Mouse (Mus musculus) heart, embryonic 12.5 days (tissue): ENCODE data around the gene Evc. TPM values are rescaled to one million over a fixed set of nuclear protein-coding genes. Genes with fewer than 3 reads are reported as not detected.

ENCODE experiments used
- ATAC-seq: fragments of 200-750 bp; cut with Nextera tagmentation; 2 replicates; pipeline ENCODE4 v1.8.0; 2017; ENCODE audit warnings: moderate TSS enrichment, moderate library complexity; ENCODE audit not compliant: insufficient number of reproducible peaks, low FRiP score
- H3K27ac ChIP-seq: fragments of 300-500 bp; sonication (generic); 2 replicates; pipeline ENCODE4 v1.5.1; 2016; ENCODE audit warnings: mild to moderate bottlenecking, moderate library complexity; ENCODE audit not compliant: poor library complexity, severe bottlenecking
- H3K27me3 ChIP-seq: fragments of 300-500 bp; sonication (generic); replicated peaks from 2 replicates; pipeline ENCODE4 v1.6.1; 2016; ENCODE audit warnings: mild to moderate bottlenecking, moderate library complexity
- H3K36me3 ChIP-seq: fragments of 300-500 bp; sonication (generic); 2 replicates; pipeline ENCODE4 v1.6.1; 2016; ENCODE audit warnings: mild to moderate bottlenecking, moderate library complexity
- H3K4me1 ChIP-seq: fragments of 300-500 bp; sonication (generic); replicated peaks from 2 replicates; pipeline ENCODE4 v1.6.1; 2016; ENCODE audit warnings: mild to moderate bottlenecking
- H3K4me2 ChIP-seq: fragments of 300-500 bp; sonication (generic); 2 replicates; pipeline ENCODE4 v1.6.1; 2016; ENCODE audit warnings: mild to moderate bottlenecking, moderate library complexity
- H3K4me3 ChIP-seq: fragments of 300-500 bp; sonication (generic); 2 replicates; pipeline ENCODE4 v1.5.1; 2016; ENCODE audit warnings: mild to moderate bottlenecking
- H3K9ac ChIP-seq: fragments of 300-500 bp; sonication (generic); 2 replicates; pipeline ENCODE4 v1.6.1; 2016; ENCODE audit warnings: mild to moderate bottlenecking, moderate library complexity
- H3K9me3 ChIP-seq: fragments of 300-500 bp; sonication (generic); replicated peaks from 2 replicates; pipeline ENCODE4 v1.6.1; 2016; ENCODE audit warnings: mild to moderate bottlenecking, moderate library complexity
- WGBS: fragments of 180-500 bp; shearing (Covaris S2); methylation state at CpG from one replicate; pipeline ENCODE4 v1.1.7; 2016; 5-methylcytosine and 5-hydroxymethylcytosine counted together
- polyA plus RNA-seq: library from polyadenylated mRNA; unstranded; fragments of >200 nt; fragmentation: Nextera tagmentation; extraction: Ambion mirVana; gene quantifications from 2 replicates; pipeline ENCODE4 v1.2.1, GENCODE M21; 2016

Evc gene
- polyA plus RNA-seq, 1 experiment from 2014 or later: 7.9 TPM

DNA sequence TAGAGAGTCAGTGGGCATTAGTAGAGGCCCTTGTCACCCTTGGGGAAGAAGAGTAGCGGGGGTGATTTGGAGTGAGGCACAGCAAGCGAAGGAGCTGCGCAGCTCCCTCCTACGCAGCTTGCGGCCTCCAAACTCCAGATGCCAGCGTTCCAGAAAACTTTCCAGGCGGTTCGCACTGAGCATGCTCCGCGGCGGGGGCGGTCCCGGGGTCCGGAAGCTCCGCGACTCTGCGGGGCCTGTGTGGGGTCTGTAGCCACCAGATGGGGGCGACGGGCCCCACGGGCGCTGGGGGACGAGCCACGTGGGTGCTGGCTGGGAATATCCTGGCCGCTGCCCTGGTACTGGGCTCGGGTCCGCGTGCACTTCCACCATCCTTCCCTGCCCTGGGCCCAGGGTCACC, 1.6 kb upstream of the Evc start, which contains the start of gene Evc2:
Gene Evc2 (plus strand): TSS at position 212 of the 400 bp plus-strand sequence.
- ATAC-seq: peak; percentile 76
- Histone ChIP-seq H3K9me3 (no peaks in the 10 kb centered on the region), H3K36me3 (0 out of 2 replicates have a peak, but pooled peaks cover 7% of the 10 kb centered on the region), H3K27ac (0 out of 2 replicates have a peak within 1 kb of the TSS, but pooled peaks have one; percentile 47), H3K9ac (peak within 1 kb of the TSS; percentile 79), H3K27me3 (peaks cover 4% of the 10 kb centered on the region; the same call in 1 of the 2 replicates), H3K4me2 (peak within 1 kb of the TSS; percentile 99), H3K4me3 (peak within 1 kb of the TSS; percentile 75), H3K4me1 (peaks cover 41% of the 10 kb centered on the region)
- WGBS: under 1% methylated on average over 27 of the region's 27 CpGs

DNA sequence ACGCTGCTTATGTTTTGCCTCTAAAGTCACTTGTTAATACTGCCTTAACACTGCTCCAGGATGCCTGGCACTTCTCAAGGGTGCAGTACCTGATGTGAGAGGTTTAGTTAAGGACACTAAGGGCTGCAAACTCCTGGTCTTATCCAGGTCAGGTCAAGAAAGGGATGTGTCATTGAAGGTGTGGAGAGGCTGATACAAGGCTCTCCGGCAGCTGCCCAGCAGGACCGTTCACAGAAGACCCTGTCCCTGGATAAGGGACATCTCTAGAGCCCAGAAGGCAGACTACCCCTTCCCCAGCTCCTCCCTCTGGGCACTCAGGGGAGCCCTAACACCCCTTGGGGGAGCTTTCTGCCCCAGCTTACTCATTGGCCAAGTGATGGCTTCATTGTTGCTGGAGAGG, 1.0 kb upstream of the Evc start:
- peak overlapping the region; percentile 99 for H3K4me2 ChIP-seq
- 0 out of 2 replicates have a peak overlapping the region, but pooled peaks have one; percentile 47 for H3K27ac ChIP-seq
- ATAC-seq: no peak
- peaks cover 4% of the 10 kb centered on the region; the same call in 1 of the 2 replicates for H3K27me3 ChIP-seq
- 39% methylated on average over 3 of the region's 3 CpGs for WGBS
- peaks cover 41% of the 10 kb centered on the region for H3K4me1 ChIP-seq
- H3K9ac ChIP-seq: peak overlapping the region; percentile 72
- H3K9me3 ChIP-seq: no peaks in the 10 kb centered on the region
- 0 out of 2 replicates have a peak, but pooled peaks cover 7% of the 10 kb centered on the region for H3K36me3 ChIP-seq
- H3K4me3 ChIP-seq: peak overlapping the region; percentile 65; the same call in 1 of the 2 replicates

DNA sequence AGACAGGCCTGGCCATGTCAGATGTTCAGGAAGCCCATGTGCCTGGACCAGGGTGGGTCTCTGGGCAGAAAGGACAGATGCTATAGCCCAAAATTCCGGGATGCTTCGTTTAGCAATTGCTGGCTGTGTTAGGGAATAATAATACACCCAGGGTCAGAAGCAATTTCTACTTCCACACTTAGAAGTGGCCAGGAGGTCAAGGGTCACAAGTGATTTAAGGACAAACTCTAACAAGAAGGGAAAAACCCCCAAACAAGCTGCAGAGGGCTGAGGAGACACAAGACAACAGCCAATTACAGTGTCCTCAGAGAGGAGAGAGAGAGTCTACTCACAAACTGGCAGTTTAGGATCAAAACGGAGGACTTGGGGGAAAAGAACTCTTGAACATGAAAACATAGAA, 1.6 kb downstream of the Evc start:
- no peak overlapping the region for H3K27ac ChIP-seq
- H3K9me3 ChIP-seq: no peaks in the 10 kb centered on the region
- no peaks in the 10 kb centered on the region for H3K36me3 ChIP-seq
- H3K4me1 ChIP-seq: peaks cover 41% of the 10 kb centered on the region
- H3K4me3 ChIP-seq: no peak overlapping the region
- peaks cover 4% of the 10 kb centered on the region; the same call in 1 of the 2 replicates for H3K27me3 ChIP-seq
- WGBS: 69% methylated on average over 3 of the region's 3 CpGs
- H3K4me2 ChIP-seq: no peak overlapping the region
- ATAC-seq: no peak
- H3K9ac ChIP-seq: no peak overlapping the region

DNA sequence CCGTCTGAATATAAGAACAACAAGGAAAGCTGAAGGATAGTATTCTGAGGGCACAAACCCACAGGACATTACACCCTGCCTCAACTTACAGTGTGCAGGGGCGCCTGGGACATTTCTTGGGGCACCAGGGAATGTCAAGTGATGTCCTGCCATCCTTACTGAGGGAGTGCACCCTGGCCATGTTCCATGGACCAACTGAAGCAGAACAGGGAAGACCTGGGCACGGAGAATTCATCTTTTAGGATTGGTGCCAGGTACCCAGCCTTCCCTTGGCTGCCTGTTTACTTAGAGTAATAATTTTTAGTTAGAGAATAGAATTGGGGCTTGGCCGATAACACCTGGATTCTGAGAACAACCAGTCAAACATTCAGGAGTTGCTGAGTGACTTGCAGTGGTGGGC, 4.6 kb downstream of the Evc start:
- Histone ChIP-seq H3K27me3 (0 out of 2 replicates have a peak, but pooled peaks cover 4% of the 10 kb centered on the region), H3K4me3 (no peak overlapping the region), H3K9me3 (no peaks in the 10 kb centered on the region), H3K4me2 (no peak overlapping the region), H3K9ac (no peak overlapping the region), H3K27ac (no peak overlapping the region), H3K4me1 (peaks cover 17% of the 10 kb centered on the region), H3K36me3 (no peaks in the 10 kb centered on the region)
- WGBS: 71% methylated on average over 4 of the region's 4 CpGs
- ATAC-seq: no peak

DNA sequence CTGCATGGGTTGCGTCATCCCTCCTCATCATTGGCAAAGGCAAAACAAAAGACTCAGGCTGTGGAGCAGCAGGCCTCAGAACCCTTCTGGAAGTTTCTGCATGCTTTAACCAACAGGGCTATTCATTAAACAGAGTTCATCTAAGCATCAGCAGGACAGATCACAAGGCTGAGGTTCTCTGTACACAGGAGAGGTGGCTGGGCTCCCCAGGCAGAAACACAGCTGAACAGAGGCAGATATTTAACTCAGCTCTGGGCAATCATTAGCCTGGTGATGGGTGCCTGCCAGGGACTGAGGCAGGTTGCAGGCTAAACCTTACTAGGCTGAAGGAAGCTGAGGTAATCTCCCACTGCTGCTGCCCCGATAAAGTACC, 5.6 kb downstream of the Evc start:
- H3K27me3 ChIP-seq: 0 out of 2 replicates have a peak, but pooled peaks cover 4% of the 10 kb centered on the region
- WGBS: 84% methylated on average over 2 of the region's 2 CpGs

DNA sequence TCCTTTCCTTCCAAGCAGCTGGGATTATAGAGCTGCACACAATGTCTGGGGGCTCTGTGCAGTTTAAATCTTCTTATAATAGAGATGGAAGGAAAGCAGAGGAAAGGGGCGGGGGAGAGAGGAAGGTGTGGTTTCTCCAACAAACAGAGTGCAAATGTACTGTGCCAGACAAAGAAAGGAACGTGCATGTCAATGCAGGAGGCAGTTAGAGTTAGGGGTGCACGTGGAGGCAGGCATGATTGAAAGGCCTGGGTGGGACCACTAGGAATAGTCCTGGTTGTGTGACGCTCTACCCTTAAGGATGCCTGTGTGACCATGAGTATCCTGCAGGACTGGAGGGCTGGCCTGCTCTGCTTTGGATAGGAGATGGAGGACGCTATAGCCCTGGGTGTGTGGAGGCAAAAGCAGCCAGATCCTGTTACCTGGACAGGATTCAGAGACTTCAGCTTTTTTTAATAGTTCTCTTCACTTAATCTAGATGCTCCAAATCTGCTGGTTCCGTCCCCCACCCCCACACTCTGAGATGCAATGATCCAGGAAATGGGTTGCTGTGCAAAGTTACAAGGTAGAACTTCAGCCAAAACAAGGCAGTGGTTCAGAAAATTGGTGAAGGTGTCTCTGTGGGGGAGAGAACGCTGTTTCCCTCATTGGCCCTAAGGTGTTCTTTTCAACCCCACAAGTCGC, 6.1 kb downstream of the Evc start:
- H3K4me2 ChIP-seq: no peak overlapping the region
- peaks cover 7% of the 10 kb centered on the region for H3K36me3 ChIP-seq
- no peak overlapping the region for H3K4me3 ChIP-seq
- H3K4me1 ChIP-seq: peaks cover 7% of the 10 kb centered on the region; the same call in 1 of the 2 replicates
- no peak overlapping the region for H3K9ac ChIP-seq
- no peak overlapping the region for H3K27ac ChIP-seq
- 77% methylated on average over 8 of the region's 8 CpGs for WGBS
- peaks cover 1% of the 10 kb centered on the region; the same call in 1 of the 2 replicates for H3K9me3 ChIP-seq
- no peak for ATAC-seq
- 0 out of 2 replicates have a peak, but pooled peaks cover under 1% of the 10 kb centered on the region for H3K27me3 ChIP-seq

More for the DNA sequence above, 5.6 kb downstream of the Evc start:
- ATAC-seq: no peak
- H3K9ac ChIP-seq: no peak overlapping the region
- H3K4me2 ChIP-seq: no peak overlapping the region
- H3K36me3 ChIP-seq: peaks cover 2% of the 10 kb centered on the region
- no peak overlapping the region for H3K4me3 ChIP-seq
- peaks cover 12% of the 10 kb centered on the region for H3K4me1 ChIP-seq
- no peaks in the 10 kb centered on the region for H3K9me3 ChIP-seq
- H3K27ac ChIP-seq: no peak overlapping the region

DNA sequence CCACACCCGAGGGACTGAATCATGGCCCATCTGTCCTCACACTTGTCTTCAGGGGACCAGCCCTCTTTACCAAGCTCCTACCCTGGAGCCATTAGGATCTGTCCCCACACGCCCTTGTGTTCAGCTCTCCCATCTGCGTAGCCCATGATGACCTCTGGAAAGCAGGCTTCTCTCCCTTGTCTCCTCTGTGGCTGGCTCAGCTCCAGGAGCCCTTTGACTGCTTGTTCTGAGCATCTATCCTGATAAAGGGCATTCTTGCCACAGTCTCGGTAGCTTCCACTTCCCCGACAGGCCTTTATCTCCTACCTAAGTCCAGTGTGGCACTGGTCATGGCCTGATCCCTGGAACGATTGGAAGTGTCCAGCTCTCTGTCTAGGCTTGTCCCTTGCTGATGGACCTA, 10.0 kb downstream of the Evc start:
- 52% methylated on average over 6 of the region's 6 CpGs for WGBS

DNA sequence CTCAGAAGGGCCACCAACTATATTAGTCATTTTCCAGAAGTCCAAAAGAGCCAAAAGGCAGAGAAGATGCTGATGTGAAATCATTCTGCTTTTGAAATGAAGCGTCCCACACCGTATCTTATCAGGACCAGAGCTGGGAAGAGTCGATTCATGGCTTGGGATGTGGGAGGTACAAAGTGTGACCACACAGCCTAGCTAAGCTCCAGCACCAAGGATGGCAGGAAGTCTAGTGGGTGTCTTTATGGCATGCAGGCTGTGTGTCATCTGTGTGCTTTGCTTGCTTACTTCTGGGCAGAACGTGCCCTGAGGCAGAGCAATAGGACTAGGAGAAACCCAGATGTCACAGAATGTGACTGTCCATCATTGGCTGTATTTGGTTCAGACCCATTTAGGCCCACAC, 15.9 kb downstream of the Evc start:
- Histone ChIP-seq H3K36me3 (peaks cover 58% of the 10 kb centered on the region), H3K4me2 (no peak overlapping the region), H3K27ac (no peak overlapping the region), H3K4me1 (no peaks in the 10 kb centered on the region), H3K27me3 (no peaks in the 10 kb centered on the region), H3K4me3 (no peak overlapping the region), H3K9me3 (peaks cover 11% of the 10 kb centered on the region), H3K9ac (no peak overlapping the region)
- no peak for ATAC-seq
- 73% methylated on average over 4 of the region's 4 CpGs for WGBS

More for the DNA sequence above, 10.0 kb downstream of the Evc start:
- Histone ChIP-seq H3K27me3 (no peaks in the 10 kb centered on the region), H3K9ac (no peak overlapping the region), H3K9me3 (peaks cover 6% of the 10 kb centered on the region; the same call in 1 of the 2 replicates), H3K27ac (no peak overlapping the region), H3K4me1 (no peaks in the 10 kb centered on the region; the same call in 1 of the 2 replicates), H3K36me3 (peaks cover 28% of the 10 kb centered on the region), H3K4me3 (no peak overlapping the region), H3K4me2 (no peak overlapping the region)
- no peak for ATAC-seq

DNA sequence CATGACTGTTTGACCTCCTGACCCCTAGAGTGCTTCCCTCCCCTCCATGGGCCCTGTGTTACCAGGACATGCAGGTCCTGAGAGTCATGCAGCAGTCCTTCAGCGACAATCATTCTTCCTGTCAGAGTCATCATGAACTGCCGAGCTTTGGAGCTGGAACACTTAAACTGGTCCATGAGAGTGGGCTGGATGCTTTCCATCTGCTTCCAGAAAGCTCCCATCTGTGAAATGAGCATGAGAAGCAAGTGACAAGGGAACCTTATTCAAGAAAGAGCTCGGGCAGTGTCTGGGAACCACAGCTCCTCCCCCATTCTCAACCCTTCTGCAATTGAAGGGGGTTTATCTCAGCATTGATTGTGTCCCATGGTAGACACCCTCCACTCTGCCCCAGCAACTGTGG, 16.5 kb downstream of the Evc start:
- no peak for ATAC-seq
- Histone ChIP-seq H3K9me3 (peaks cover 12% of the 10 kb centered on the region), H3K4me3 (no peak overlapping the region), H3K36me3 (peaks cover 58% of the 10 kb centered on the region), H3K4me2 (no peak overlapping the region), H3K27ac (no peak overlapping the region), H3K27me3 (no peaks in the 10 kb centered on the region), H3K4me1 (no peaks in the 10 kb centered on the region), H3K9ac (no peak overlapping the region)
- WGBS: 67% methylated on average over 3 of the region's 3 CpGs

DNA sequence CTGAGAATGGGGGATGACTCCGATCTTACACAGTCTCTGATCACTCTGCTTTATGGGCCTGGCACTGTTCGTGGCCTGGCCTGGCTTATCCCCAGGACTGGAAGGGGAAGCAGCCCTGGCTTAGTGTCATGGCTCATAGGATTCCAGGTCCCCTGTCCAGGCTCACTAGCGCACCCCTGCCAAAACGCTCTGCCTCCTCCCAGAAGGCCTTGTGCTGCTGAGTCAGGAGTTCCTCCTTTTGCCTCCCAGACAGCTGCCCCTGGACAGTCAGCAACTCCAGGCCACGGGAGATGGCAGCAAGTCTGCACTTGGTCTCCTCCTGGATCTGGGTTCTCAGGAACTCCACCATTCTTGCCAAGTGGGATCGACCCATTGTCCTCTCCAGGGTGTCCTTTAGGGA, 18.0 kb downstream of the Evc start:
- Histone ChIP-seq H3K27ac (no peak overlapping the region), H3K36me3 (peaks cover 63% of the 10 kb centered on the region), H3K4me3 (no peak overlapping the region), H3K4me1 (no peaks in the 10 kb centered on the region), H3K27me3 (no peaks in the 10 kb centered on the region), H3K9me3 (peaks cover 15% of the 10 kb centered on the region), H3K9ac (no peak overlapping the region), H3K4me2 (no peak overlapping the region)
- ATAC-seq: no peak
- WGBS: 82% methylated on average over 6 of the region's 6 CpGs

DNA sequence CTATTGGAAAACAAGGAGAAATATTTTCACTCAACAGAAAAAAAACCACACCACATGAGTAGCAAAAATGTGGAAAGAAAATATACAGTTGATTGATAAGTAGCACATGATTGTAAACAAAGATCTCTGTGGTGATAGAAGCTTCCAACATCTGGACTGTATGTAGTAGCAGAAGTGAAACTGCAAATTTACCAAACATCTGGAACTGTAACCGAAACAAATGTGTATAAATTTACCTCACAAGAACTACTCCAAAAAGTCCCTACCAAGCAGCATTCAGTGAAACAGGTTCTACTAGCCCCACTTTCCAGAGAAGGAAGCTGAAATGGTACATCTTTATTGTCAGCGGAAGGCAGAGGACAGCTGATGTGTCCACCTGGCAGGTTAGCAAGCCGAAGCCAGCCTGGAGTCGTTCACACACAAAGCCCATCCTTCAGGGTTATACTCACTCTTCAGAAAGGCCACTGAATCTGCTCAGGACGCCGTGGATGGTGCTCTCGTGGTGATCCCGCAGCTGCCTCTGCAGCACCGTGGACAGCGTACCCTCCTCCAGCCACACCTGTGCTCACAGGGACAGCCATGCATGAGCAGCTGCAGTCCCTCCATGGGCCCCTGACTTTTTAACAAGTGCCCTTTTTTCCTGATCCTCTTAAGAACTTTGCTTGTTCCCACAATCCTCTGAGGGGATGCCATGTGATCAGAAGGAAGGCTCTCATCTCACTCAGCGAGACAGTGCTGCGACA, 23.5 kb downstream of the Evc start:
- peaks cover 40% of the 10 kb centered on the region for H3K36me3 ChIP-seq
- WGBS: 77% methylated on average over 12 of the region's 12 CpGs
- no peak for ATAC-seq
- no peak overlapping the region for H3K27ac ChIP-seq
- no peaks in the 10 kb centered on the region for H3K27me3 ChIP-seq
- peaks cover 15% of the 10 kb centered on the region for H3K9me3 ChIP-seq
- no peaks in the 10 kb centered on the region for H3K4me1 ChIP-seq
- H3K9ac ChIP-seq: no peak overlapping the region
- H3K4me3 ChIP-seq: no peak overlapping the region
- no peak overlapping the region for H3K4me2 ChIP-seq
